Mouse (Mus musculus) neural tube, embryonic 10.5 days (tissue): ENCODE results near the gene Upf2.
"Not testable (repeated sequence)": the region's sequence is repeated elsewhere in the genome, so short reads cannot be mapped to it uniquely, and the experiment has no call there.

ENCODE experiments used
- DNase-seq: peaks from one replicate; pipeline ENCODE4 v3.0.0-alpha.2; 2017; ENCODE audit warnings: low spot score; ENCODE audit errors: extremely low spot score

Upf2 gene

DNA sequence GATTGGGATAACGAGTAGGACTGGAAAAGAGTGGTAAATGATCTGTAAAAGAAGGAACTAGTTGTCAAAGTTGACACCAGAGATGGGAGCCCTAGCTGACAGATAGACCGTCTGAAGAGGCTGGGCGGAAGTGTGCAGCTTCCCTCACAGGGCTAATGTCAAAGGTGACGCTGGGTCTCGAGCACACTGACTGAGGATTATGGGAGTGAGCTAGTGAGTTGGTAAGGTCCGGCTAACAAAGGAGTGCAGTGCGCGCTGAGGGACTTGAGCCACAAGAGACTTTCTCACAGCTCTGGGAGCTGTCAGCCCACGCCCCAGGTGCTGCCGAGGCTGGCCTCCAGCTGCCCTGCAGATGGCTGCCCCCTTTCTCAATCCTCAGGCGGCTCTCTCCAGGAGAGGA lies 119.7 kb downstream of the Upf2 start:
- DNase-seq = no peak

- no peak for DNase-seq
Measured at GRCm38 (mm10) chr2:6071598-6072440, 120.5 kb downstream of the Upf2 start.

DNA sequence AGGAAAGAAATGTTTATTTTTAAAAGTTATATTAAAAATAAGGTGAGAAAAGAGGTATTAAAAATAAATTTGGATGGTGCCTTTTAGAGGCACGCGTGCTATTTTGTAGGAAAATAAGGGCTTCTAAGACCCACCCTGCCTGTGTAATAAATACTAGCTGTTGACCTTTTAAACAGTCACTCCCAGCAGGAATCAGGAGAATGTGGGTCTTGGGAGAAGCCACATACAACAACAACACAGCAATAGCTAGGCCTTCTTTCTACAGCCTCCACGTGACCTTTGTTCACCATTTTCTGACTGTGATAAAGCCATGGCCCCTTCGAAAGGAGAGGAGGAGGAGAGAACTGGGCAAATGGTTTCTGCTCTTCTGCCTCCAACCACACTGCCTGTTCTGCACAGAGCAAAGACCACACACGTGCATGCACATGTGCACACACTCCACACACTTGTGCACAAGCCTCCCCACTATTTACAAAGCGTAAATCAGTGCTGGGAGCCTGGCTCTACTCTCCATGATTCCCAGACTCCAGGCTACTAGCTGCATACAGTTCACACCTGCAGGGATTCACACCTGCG lies 121.5 kb downstream of the Upf2 start:
- DNase-seq = no peak

GRCm38 (mm10) chr2:6074891-6075529 lies 123.7 kb downstream of the Upf2 start:
- DNase-seq = peak; percentile 75

GRCm38 (mm10) chr2:6075530-6075896 lies 124.2 kb downstream of the Upf2 start:
- DNase-seq = no peak

DNA sequence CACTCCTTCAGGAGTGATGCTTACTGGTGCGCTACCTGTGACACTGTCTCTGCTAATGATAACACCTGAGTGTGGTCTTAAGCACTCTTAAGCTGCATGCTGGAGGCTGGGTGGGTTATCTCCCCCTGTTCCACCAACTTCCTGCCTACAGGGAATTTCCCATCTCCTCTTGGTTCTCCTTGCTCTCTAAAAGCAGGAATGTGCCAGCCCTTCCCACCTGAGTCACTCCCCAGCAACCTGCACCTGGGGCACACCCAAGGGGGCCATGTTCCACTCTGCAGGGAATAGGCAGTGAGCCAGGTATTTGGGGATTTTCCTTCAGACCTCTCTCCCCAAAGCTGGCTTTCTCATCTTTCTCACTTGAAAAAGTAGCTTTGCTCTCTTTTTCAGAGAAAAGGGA lies 128.8 kb downstream of the Upf2 start:
- no peak for DNase-seq

GRCm38 (mm10) chr2:6081108-6081507 lies 129.8 kb downstream of the Upf2 start:
- no peak for DNase-seq

DNA sequence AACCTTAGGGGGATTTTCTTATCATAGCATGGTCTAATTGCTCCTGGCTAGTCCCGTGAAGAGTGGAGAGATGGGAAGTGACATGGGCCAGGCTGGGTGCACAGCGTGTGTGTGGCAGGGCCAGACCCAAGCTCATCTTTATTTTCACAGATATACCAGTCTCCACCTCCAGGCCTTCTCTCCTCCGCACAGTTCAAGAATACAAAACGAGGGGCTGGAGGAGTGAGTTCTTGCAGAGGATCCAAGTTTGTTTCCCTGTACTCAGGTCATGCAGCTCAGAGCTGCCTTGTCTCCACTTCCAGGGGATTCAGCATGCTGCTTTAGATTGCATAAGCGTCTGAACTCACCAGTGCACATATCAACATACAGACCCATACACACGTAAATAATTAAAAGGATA lies 131.3 kb downstream of the Upf2 start:
- no peak for DNase-seq

DNA sequence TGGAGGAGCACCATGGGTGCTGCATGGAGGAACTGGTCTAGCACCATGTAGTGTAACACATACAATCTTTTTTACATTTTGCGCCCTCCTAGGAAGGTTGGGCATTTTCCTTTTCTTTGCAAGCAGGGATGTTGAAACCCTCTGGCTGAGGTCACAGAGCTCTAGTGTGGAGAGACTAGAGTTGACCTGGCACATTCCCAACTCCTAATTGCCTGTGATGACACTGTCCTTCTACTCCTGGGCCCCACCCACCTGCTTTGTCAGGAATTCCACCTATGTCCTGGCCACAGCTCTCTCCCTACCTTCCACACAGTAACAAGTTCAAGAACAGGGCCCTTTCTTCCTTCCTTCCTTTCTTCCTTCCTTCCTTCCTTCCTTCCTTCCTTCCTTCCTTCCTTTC lies 132.4 kb downstream of the Upf2 start:
- no peak for DNase-seq

GRCm38 (mm10) chr2:6085622-6086530 lies 134.6 kb downstream of the Upf2 start:
- no peak for DNase-seq

- no peak for DNase-seq
Measured at GRCm38 (mm10) chr2:6087151-6087550, 135.9 kb downstream of the Upf2 start.

DNA sequence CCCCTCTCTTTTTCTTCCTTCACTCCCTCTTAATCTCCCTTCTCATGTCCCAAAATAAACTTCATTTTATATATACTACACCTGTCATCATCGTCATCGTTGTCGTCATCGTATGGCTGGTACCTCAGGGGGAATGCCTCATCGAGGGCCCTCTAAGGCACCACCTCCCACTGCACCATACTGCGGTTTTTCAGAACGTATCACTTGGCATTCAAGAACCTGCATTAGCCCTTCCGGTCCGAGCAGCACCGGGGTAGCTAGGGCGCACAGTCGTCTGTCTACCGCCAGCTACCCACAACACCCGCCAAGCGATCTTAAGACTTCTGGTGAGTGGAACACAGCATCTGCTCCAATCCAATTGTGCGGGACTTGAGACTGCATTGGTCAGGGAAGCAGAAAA lies 138.7 kb downstream of the Upf2 start:
- DNase-seq = not testable (repeated sequence)

DNA sequence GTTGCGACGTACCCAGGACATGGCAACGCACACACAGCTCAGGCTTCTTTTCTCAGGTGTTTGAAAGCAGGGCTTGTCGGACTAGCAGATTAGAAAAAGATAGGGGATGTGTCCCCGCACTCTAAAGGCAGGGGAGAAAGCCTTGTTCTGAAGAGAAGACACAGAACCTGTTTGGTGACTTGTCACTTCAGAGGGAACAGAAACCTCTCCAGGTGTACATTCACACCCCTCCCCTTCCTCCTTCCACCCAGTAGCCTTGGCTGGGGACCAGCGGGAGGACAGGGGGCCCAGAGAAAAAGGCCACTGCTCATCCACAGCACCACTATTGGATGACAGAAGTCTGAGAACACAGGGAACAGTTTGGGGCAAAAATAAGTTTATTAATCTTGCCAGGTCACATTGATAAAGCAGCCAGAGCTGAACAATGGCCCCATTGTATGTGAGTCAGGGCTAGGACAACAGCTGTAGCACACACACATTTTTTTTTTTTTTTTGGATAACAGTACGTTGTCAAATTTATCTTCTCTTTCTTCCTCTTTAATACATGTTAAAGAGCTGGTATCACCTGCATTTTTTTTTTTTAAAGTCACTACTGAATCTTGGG lies 145.9 kb downstream of the Upf2 start:
- no peak for DNase-seq

GRCm38 (mm10) chr2:6098924-6099323 lies 147.7 kb downstream of the Upf2 start:
- no peak for DNase-seq

- no peak for DNase-seq
Measured at GRCm38 (mm10) chr2:6099443-6099842, 148.2 kb downstream of the Upf2 start.

DNA sequence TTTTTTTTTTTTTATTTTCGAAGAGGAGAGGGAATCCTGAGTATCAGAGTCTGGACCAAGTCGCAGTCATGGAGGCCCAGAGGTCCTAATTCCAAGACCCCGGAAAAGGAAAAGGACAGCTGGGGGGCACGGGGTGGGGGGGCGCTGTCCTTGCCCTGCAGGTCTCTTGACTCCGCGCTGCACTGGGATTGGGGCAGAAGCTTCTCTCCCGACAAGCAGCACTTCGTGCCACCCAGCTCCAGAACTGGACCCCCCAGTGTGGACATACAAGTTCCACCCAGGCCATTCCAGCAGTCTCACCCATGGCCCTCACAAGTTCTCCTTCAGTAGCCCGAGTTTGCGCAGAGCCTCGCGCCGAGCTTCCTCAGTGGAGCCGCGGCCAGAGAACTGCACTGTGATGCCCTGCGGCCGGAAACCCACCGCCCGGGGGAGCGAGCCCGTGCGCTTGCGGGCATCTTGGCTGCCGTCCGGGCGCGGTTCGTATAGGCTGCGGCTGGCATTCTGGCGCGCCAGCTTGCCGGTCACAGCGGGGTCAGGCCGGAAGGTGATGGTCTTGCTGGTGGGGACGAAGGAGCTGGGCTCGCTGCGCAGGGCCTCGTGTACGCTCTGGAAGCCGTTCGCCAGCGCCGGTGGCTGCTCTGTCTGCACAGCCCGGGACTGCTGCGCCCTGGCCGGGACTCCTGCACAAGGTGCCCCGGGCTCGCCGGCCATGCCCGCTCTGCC lies 148.9 kb downstream of the Upf2 start:
- peak; percentile 70 for DNase-seq

- no peak for DNase-seq
Measured at GRCm38 (mm10) chr2:6100755-6101154, 149.5 kb downstream of the Upf2 start.

DNA sequence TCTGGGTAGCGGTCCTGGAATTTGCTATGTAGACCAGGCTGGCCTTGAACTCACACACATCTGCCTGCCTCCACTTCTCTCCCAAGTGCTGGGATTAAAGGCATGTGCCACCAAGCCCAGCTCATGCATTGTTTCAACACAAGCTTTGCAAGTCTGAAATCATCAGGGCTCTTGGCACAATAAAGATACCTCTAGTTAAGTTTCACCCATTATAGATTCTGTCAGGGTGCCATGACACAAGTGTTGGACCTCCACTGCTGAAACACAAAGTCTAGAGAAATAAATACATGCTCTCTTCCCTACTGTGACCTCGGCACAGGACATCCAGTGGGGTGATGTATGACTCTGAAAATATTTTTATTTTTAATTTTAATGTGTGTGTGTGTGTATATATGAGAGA lies 154.2 kb downstream of the Upf2 start:
- DNase-seq = no peak
